Mouse (Mus musculus): ENCODE results near the gene Gorasp2. TPM values are rescaled to one million over a fixed set of nuclear protein-coding genes. Genes with fewer than 3 reads are reported as not detected.
A peak's percentile ranks its signal among the peaks of the same experiment; 100 is the strongest.

Gene Gorasp2
- 128 and 130 TPM in 2 replicates for polyA plus RNA-seq (2014; fragmentation: Nextera tagmentation; extraction: Ambion mirVana)

DNA sequence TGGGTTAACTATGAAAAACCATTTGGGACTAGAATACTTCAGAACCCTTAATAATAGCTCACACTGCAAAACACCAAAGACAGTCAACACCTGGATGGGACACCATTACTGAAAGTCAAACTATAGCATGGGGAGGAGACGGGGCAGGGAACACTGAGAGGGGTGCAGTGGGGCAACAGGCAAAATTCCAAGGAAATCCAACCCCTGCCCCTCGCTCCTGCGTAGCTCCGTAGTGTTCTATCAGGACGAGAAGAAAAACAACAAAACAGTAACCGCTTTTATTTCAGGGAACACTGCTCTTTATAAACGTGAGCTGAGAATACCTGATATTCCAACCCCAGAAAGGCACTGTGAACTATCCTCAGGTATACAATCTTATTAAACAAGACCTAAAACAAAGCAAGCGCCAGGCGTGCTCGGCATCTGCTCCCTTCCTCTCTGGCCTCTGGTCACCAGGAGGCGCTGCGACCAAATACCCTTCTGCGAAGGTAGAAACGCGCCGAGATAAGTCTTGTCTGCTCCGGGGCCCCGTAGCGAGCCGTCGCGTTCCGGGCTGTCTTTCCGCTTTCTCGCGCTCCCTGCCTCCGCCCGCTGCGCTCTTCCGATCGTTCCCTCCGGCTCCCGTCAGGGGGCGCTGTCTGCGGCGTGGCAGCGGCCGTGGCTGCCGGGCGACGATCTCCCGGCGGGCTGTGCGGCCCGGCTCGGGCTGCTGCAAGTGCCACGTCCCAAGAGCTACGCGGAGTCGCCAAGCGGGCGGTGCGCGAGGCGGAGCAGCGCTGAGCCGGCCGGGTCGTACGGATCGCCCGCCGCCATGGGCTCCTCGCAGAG lies at the start of gene Gorasp2:
Gene Gorasp2 (plus strand): TSS at position 690 of the 828 bp plus-strand sequence.
- H3K4me3 ChIP-seq (ENCODE audit: low read depth, low read length), result peak within 1 kb of the TSS; percentile 94
- 2% methylated on average over 57 of the region's 64 CpGs for WGBS

GRCm38 (mm10) chr2:70614745-70615351 lies 46.5 kb upstream of the Gorasp2 start:
- Histone ChIP-seq H3K4me2 (ENCODE audit: low read length) (no peak overlapping the region), H3K9me3 (replicated peaks; ENCODE audit: control insufficient read depth, low read length) (no peaks in the 10 kb centered on the region), H3K4me1 (ENCODE audit: control insufficient read depth, insufficient read depth, low read length) (no peaks in the 10 kb centered on the region), H3K4me3 (ENCODE audit: low read depth, low read length) (no peak overlapping the region), H3K27ac (ENCODE audit: low read depth, low read length) (no peak overlapping the region), H3K27me3 (replicated peaks; ENCODE audit: control insufficient read depth, insufficient read depth, low read length) (no peaks in the 10 kb centered on the region), H3K36me3 (ENCODE audit: control insufficient read depth, insufficient read depth, low read length) (no peaks in the 10 kb centered on the region), H3K9ac (ENCODE audit: low read length) (no peak overlapping the region)
- 84% methylated on average over 7 of the region's 7 CpGs for WGBS
- DNase-seq (ENCODE audit: low spot score) (no peak), ATAC-seq (no peak)

More for the DNA sequence above, at the start of gene Gorasp2:
- Histone ChIP-seq H3K4me2 (ENCODE audit: low read length) (peak within 1 kb of the TSS; percentile 82), H3K9me3 (replicated peaks; ENCODE audit: control insufficient read depth, low read length) (no peaks in the 10 kb centered on the region), H3K36me3 (ENCODE audit: control insufficient read depth, insufficient read depth, low read length) (no peaks in the 10 kb centered on the region), H3K27me3 (replicated peaks; ENCODE audit: control insufficient read depth, insufficient read depth, low read length) (0 out of 2 replicates have a peak, but pooled peaks cover 5% of the 10 kb centered on the region), H3K9ac (ENCODE audit: low read length) (peak within 1 kb of the TSS; percentile 93), H3K4me1 (ENCODE audit: control insufficient read depth, insufficient read depth, low read length) (peaks cover 7% of the 10 kb centered on the region), H3K27ac (ENCODE audit: low read depth, low read length) (peak within 1 kb of the TSS; percentile 81)
- DNase-seq (ENCODE audit: low spot score) (peak; percentile 98), ATAC-seq (peak; percentile 96)

DNA sequence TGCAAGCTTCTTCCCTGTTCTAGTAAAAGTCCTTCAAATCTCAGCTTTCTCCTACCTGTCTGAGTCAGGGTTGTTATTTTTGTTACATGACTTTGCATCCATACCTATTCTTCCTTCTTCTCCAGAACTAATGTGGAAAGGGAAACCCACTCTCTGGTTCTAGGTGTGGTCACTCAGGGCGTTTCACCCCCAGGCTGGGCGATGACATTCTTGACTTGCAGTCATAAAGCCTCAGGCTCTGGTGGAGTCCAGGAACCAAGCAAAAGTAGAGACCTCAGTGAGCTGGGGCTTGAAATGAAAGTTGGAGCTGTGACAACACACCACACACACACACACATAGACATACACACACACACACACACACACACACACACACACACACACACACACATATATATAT lies 45.3 kb upstream of the Gorasp2 start:
- no peaks in the 10 kb centered on the region for H3K4me1 ChIP-seq (ENCODE audit: control insufficient read depth, insufficient read depth, low read length)
- H3K9me3 ChIP-seq (replicated peaks; ENCODE audit: control insufficient read depth, low read length), result no peaks in the 10 kb centered on the region
- no peak overlapping the region for H3K4me2 ChIP-seq (ENCODE audit: low read length)
- WGBS, result 88% methylated on average over 2 of the region's 2 CpGs
- no peak overlapping the region for H3K27ac ChIP-seq (ENCODE audit: low read depth, low read length)
- ATAC-seq (no peak), DNase-seq (ENCODE audit: low spot score) (no peak)
- no peak overlapping the region for H3K9ac ChIP-seq (ENCODE audit: low read length)
- H3K36me3 ChIP-seq (ENCODE audit: control insufficient read depth, insufficient read depth, low read length), result no peaks in the 10 kb centered on the region
- no peak overlapping the region for H3K4me3 ChIP-seq (ENCODE audit: low read depth, low read length)
- no peaks in the 10 kb centered on the region for H3K27me3 ChIP-seq (replicated peaks; ENCODE audit: control insufficient read depth, insufficient read depth, low read length)

- no peaks in the 10 kb centered on the region for H3K27me3 ChIP-seq (replicated peaks; ENCODE audit: control insufficient read depth, insufficient read depth, low read length)
- DNase-seq (ENCODE audit: low spot score), result no peak
- WGBS, result 74% methylated on average over 3 of the region's 3 CpGs
- H3K9ac ChIP-seq (ENCODE audit: low read length), result no peak overlapping the region
- no peak overlapping the region for H3K27ac ChIP-seq (ENCODE audit: low read depth, low read length)
- ATAC-seq, result no peak
- H3K4me2 ChIP-seq (ENCODE audit: low read length), result no peak overlapping the region
- no peak overlapping the region for H3K4me3 ChIP-seq (ENCODE audit: low read depth, low read length)
- H3K4me1 ChIP-seq (ENCODE audit: control insufficient read depth, insufficient read depth, low read length), result no peaks in the 10 kb centered on the region
- no peaks in the 10 kb centered on the region for H3K36me3 ChIP-seq (ENCODE audit: control insufficient read depth, insufficient read depth, low read length)
- no peaks in the 10 kb centered on the region for H3K9me3 ChIP-seq (replicated peaks; ENCODE audit: control insufficient read depth, low read length)
Observed at GRCm38 (mm10) chr2:70616617-70617016, 44.8 kb upstream of the Gorasp2 start.

DNA sequence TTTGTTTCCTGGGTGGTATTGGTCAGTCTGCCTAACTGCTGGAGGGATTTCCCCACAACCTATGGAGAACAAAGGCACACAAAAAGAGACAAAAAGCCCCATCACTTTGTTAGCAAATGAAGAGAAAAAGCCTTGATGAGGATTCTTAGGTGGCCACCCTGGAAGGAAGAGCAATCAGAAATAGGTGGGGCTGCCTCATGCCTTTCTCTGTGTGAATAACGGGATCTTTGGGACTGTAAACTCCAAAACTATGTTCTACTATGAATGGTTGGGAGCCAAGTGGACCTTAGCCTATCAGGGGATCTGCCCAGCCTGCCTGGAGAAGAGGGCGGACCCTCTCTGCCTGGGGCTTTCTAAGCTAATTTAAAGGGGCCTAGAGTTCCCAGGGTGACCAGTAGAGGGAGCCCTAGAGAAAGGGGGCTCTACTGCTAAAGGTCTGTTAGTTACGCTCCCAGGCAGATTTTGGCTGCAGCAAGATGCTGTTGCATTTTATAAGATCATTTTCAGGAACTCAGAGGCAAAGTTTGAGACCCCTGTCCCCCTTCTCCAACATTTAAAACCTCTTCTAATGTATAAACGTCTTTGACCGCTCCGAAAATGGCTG lies 42.0 kb upstream of the Gorasp2 start:
- no peak overlapping the region for H3K4me3 ChIP-seq (ENCODE audit: low read depth, low read length)
- no peak overlapping the region for H3K4me2 ChIP-seq (ENCODE audit: low read length)
- H3K9ac ChIP-seq (ENCODE audit: low read length), result no peak overlapping the region
- 80% methylated on average over 6 of the region's 6 CpGs for WGBS
- H3K4me1 ChIP-seq (ENCODE audit: control insufficient read depth, insufficient read depth, low read length), result no peaks in the 10 kb centered on the region
- H3K36me3 ChIP-seq (ENCODE audit: control insufficient read depth, insufficient read depth, low read length), result no peaks in the 10 kb centered on the region
- ATAC-seq, result no peak
- DNase-seq (ENCODE audit: low spot score), result no peak
- no peaks in the 10 kb centered on the region for H3K9me3 ChIP-seq (replicated peaks; ENCODE audit: control insufficient read depth, low read length)
- no peaks in the 10 kb centered on the region for H3K27me3 ChIP-seq (replicated peaks; ENCODE audit: control insufficient read depth, insufficient read depth, low read length)
- no peak overlapping the region for H3K27ac ChIP-seq (ENCODE audit: low read depth, low read length)

GRCm38 (mm10) chr2:70620225-70620624 lies 41.2 kb upstream of the Gorasp2 start:
- ATAC-seq (0 out of 2 replicates have a peak, but pooled peaks have one; percentile 34), DNase-seq (ENCODE audit: low spot score) (peak; percentile 83)
- WGBS, result 5% methylated on average over 6 of the region's 6 CpGs
- Histone ChIP-seq H3K27ac (ENCODE audit: low read depth, low read length) (no peak overlapping the region), H3K9me3 (replicated peaks; ENCODE audit: control insufficient read depth, low read length) (no peaks in the 10 kb centered on the region), H3K36me3 (ENCODE audit: control insufficient read depth, insufficient read depth, low read length) (no peaks in the 10 kb centered on the region), H3K4me3 (ENCODE audit: low read depth, low read length) (no peak overlapping the region), H3K27me3 (replicated peaks; ENCODE audit: control insufficient read depth, insufficient read depth, low read length) (no peaks in the 10 kb centered on the region), H3K4me1 (ENCODE audit: control insufficient read depth, insufficient read depth, low read length) (no peaks in the 10 kb centered on the region), H3K9ac (ENCODE audit: low read length) (no peak overlapping the region), H3K4me2 (ENCODE audit: low read length) (no peak overlapping the region)

DNA sequence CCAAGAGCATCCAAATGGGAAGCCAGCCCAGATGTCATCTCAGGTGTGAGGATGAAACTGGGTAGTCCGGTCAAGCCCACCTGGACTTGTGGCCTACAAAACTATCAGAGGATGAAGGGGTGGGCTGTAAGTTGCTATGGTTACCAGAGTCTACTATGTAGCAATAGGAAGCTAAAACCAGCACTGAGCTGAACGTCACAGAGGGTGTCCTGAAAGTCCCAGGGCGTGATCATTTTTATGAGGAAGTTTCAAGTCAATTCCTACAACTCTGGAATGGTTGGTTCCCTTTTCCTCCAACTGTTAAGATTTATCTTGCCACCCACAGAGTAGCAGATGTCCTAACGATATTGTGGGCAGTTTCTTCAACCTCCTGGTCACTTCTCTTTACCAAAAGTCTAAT lies 39.1 kb upstream of the Gorasp2 start:
- Histone ChIP-seq H3K4me3 (ENCODE audit: low read depth, low read length) (no peak overlapping the region), H3K9ac (ENCODE audit: low read length) (no peak overlapping the region), H3K27ac (ENCODE audit: low read depth, low read length) (no peak overlapping the region), H3K36me3 (ENCODE audit: control insufficient read depth, insufficient read depth, low read length) (no peaks in the 10 kb centered on the region), H3K9me3 (replicated peaks; ENCODE audit: control insufficient read depth, low read length) (no peaks in the 10 kb centered on the region), H3K4me1 (ENCODE audit: control insufficient read depth, insufficient read depth, low read length) (no peaks in the 10 kb centered on the region), H3K27me3 (replicated peaks; ENCODE audit: control insufficient read depth, insufficient read depth, low read length) (no peaks in the 10 kb centered on the region), H3K4me2 (ENCODE audit: low read length) (no peak overlapping the region)
- DNase-seq (ENCODE audit: low spot score) (no peak), ATAC-seq (no peak)
- 74% methylated on average over 4 of the region's 4 CpGs for WGBS

DNA sequence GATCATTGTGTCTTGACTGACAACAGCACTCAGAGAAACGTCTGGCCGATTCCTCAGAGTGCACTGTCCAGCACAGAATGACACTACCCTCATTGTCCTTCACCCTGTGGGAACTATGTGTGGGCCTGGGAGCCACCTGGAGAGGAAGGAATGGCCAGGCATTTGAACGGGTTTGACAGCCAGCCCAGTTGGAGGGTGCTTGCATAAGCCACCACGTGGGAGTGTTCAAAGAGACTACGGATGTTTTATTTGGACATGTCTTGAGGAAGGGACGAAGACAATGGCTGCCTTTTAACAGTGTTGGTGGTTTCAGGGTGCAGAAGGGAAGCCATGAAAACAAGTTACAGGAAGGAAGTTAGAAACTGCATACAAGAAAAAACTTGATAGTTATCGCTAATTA lies 35.6 kb upstream of the Gorasp2 start:
- WGBS, result 80% methylated on average over 7 of the region's 7 CpGs
- ATAC-seq, result no peak
- no peak overlapping the region for H3K4me2 ChIP-seq (ENCODE audit: low read length)
- DNase-seq (ENCODE audit: low spot score), result no peak
- H3K36me3 ChIP-seq (ENCODE audit: control insufficient read depth, insufficient read depth, low read length), result no peaks in the 10 kb centered on the region
- no peaks in the 10 kb centered on the region for H3K27me3 ChIP-seq (replicated peaks; ENCODE audit: control insufficient read depth, insufficient read depth, low read length)
- no peak overlapping the region for H3K4me3 ChIP-seq (ENCODE audit: low read depth, low read length)
- no peak overlapping the region for H3K27ac ChIP-seq (ENCODE audit: low read depth, low read length)
- H3K9me3 ChIP-seq (replicated peaks; ENCODE audit: control insufficient read depth, low read length), result no peaks in the 10 kb centered on the region
- H3K4me1 ChIP-seq (ENCODE audit: control insufficient read depth, insufficient read depth, low read length), result peaks cover 12% of the 10 kb centered on the region
- no peak overlapping the region for H3K9ac ChIP-seq (ENCODE audit: low read length)

DNA sequence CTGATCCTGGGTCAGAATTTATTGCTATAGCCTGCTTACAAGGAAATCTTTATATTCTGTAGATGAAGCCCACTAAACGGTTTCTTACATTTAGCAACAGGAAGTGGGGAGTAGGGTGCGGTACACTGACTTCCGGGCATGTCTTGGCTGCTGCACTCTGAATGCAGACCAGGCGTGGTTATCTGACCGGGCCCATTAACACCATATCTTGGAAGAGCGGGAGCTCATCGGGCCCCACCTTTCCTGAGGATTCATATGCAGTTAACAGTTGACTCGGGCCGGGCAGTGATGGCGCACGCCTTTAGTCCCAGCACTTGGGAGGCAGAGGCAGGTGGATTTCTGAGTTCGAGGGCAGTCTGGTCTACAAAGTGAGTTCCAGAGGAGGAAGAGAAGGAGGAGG lies 33.0 kb upstream of the Gorasp2 start:
- H3K27ac ChIP-seq (ENCODE audit: low read depth, low read length), result no peak overlapping the region
- H3K4me3 ChIP-seq (ENCODE audit: low read depth, low read length), result no peak overlapping the region
- ATAC-seq, result no peak
- H3K9ac ChIP-seq (ENCODE audit: low read length), result no peak overlapping the region
- DNase-seq (ENCODE audit: low spot score), result no peak
- no peaks in the 10 kb centered on the region for H3K36me3 ChIP-seq (ENCODE audit: control insufficient read depth, insufficient read depth, low read length)
- H3K27me3 ChIP-seq (replicated peaks; ENCODE audit: control insufficient read depth, insufficient read depth, low read length), result no peaks in the 10 kb centered on the region
- no peaks in the 10 kb centered on the region for H3K9me3 ChIP-seq (replicated peaks; ENCODE audit: control insufficient read depth, low read length)
- H3K4me2 ChIP-seq (ENCODE audit: low read length), result no peak overlapping the region
- WGBS, result 94% methylated on average over 12 of the region's 12 CpGs
- H3K4me1 ChIP-seq (ENCODE audit: control insufficient read depth, insufficient read depth, low read length), result peaks cover 12% of the 10 kb centered on the region

Measured in forebrain, embryonic 14.5 days (tissue).